Mouse (Mus musculus): Measurements from ENCODE around the gene Hs3st3a1. TPM values are rescaled to one million over a fixed set of nuclear protein-coding genes. Genes with fewer than 3 reads are reported as not detected.

Gene Hs3st3a1
- polyA plus RNA-seq, 1 experiment from 2014 or later = 1.4 TPM

- 19% methylated on average over 3 of the region's 3 CpGs for WGBS
- Histone ChIP-seq H3K4me1 (replicated peaks) (peaks cover 24% of the 10 kb centered on the region), H3K9ac (no peak overlapping the region), H3K4me3 (no peak overlapping the region), H3K27me3 (peaks cover 29% of the 10 kb centered on the region), H3K27ac (replicated peaks) (no peak overlapping the region), H3K4me2 (no peak overlapping the region), H3K9me3 (no peaks in the 10 kb centered on the region), H3K36me3 (no peaks in the 10 kb centered on the region)
- ATAC-seq (ENCODE audit: low FRiP score, low read depth) = no peak
Measured at GRCm38 (mm10) chr11:64438909-64439308, 3.8 kb downstream of the Hs3st3a1 start.

- Histone ChIP-seq H3K9ac (no peak overlapping the region), H3K27me3 (peaks cover 28% of the 10 kb centered on the region), H3K9me3 (no peaks in the 10 kb centered on the region), H3K4me2 (peak overlapping the region; percentile 37), H3K27ac (replicated peaks) (no peak overlapping the region), H3K4me1 (replicated peaks) (0 out of 2 replicates have a peak, but pooled peaks cover 2% of the 10 kb centered on the region), H3K36me3 (no peaks in the 10 kb centered on the region), H3K4me3 (no peak overlapping the region)
- no peak for ATAC-seq (ENCODE audit: low FRiP score, low read depth)
- WGBS = 38% methylated on average over 8 of the region's 8 CpGs
Measured at GRCm38 (mm10) chr11:64442119-64442518, 7.0 kb downstream of the Hs3st3a1 start.

- H3K9me3 ChIP-seq = no peaks in the 10 kb centered on the region
- H3K27ac ChIP-seq (replicated peaks) = no peak overlapping the region
- H3K4me1 ChIP-seq (replicated peaks) = 0 out of 2 replicates have a peak, but pooled peaks cover 2% of the 10 kb centered on the region
- no peak overlapping the region for H3K9ac ChIP-seq
- no peaks in the 10 kb centered on the region for H3K36me3 ChIP-seq
- ATAC-seq (ENCODE audit: low FRiP score, low read depth) = no peak
- no peak overlapping the region for H3K4me3 ChIP-seq
- no peak overlapping the region for H3K4me2 ChIP-seq
- WGBS = 42% methylated on average over 3 of the region's 3 CpGs
- H3K27me3 ChIP-seq = peaks cover 27% of the 10 kb centered on the region
Measured at GRCm38 (mm10) chr11:64442701-64443100, 7.6 kb downstream of the Hs3st3a1 start.

GRCm38 (mm10) chr11:64445227-64445626 is 10.1 kb downstream of the Hs3st3a1 start:
- ATAC-seq (ENCODE audit: low FRiP score, low read depth) = no peak
- Histone ChIP-seq H3K36me3 (no peaks in the 10 kb centered on the region), H3K27ac (replicated peaks) (no peak overlapping the region), H3K27me3 (peaks cover 15% of the 10 kb centered on the region; the same call in 1 of the 2 replicates), H3K9me3 (no peaks in the 10 kb centered on the region), H3K4me3 (no peak overlapping the region), H3K9ac (no peak overlapping the region), H3K4me1 (replicated peaks) (0 out of 2 replicates have a peak, but pooled peaks cover 2% of the 10 kb centered on the region), H3K4me2 (no peak overlapping the region)
- WGBS = 94% methylated on average over 1 of the region's 1 CpGs

- ATAC-seq (ENCODE audit: low FRiP score, low read depth) = no peak
- Histone ChIP-seq H3K4me3 (no peak overlapping the region), H3K27ac (replicated peaks) (no peak overlapping the region), H3K4me2 (no peak overlapping the region), H3K4me1 (replicated peaks) (no peaks in the 10 kb centered on the region), H3K27me3 (peaks cover 5% of the 10 kb centered on the region; the same call in 1 of the 2 replicates), H3K9ac (no peak overlapping the region), H3K36me3 (no peaks in the 10 kb centered on the region), H3K9me3 (no peaks in the 10 kb centered on the region)
- WGBS = 58% methylated on average over 9 of the region's 9 CpGs
Measured at GRCm38 (mm10) chr11:64448586-64449315, 13.6 kb downstream of the Hs3st3a1 start.

- Histone ChIP-seq H3K27me3 (no peaks in the 10 kb centered on the region), H3K4me1 (replicated peaks) (no peaks in the 10 kb centered on the region), H3K36me3 (no peaks in the 10 kb centered on the region), H3K4me3 (no peak overlapping the region), H3K9me3 (no peaks in the 10 kb centered on the region), H3K9ac (no peak overlapping the region), H3K27ac (replicated peaks) (no peak overlapping the region), H3K4me2 (no peak overlapping the region)
- 81% methylated on average over 3 of the region's 3 CpGs for WGBS
- no peak for ATAC-seq (ENCODE audit: low FRiP score, low read depth)
Measured at GRCm38 (mm10) chr11:64461746-64462145, 26.6 kb downstream of the Hs3st3a1 start.

GRCm38 (mm10) chr11:64468737-64469136 is 33.6 kb downstream of the Hs3st3a1 start:
- no peaks in the 10 kb centered on the region for H3K9me3 ChIP-seq
- no peak overlapping the region for H3K9ac ChIP-seq
- no peaks in the 10 kb centered on the region for H3K27me3 ChIP-seq
- no peak for ATAC-seq (ENCODE audit: low FRiP score, low read depth)
- 86% methylated on average over 4 of the region's 4 CpGs for WGBS
- no peak overlapping the region for H3K27ac ChIP-seq (replicated peaks)
- H3K36me3 ChIP-seq = no peaks in the 10 kb centered on the region
- no peak overlapping the region for H3K4me2 ChIP-seq
- H3K4me3 ChIP-seq = no peak overlapping the region
- no peaks in the 10 kb centered on the region for H3K4me1 ChIP-seq (replicated peaks)

- H3K4me3 ChIP-seq = no peak overlapping the region
- no peaks in the 10 kb centered on the region for H3K9me3 ChIP-seq
- no peaks in the 10 kb centered on the region for H3K36me3 ChIP-seq
- H3K4me1 ChIP-seq (replicated peaks) = no peaks in the 10 kb centered on the region
- H3K4me2 ChIP-seq = no peak overlapping the region
- no peak overlapping the region for H3K27ac ChIP-seq (replicated peaks)
- ATAC-seq (ENCODE audit: low FRiP score, low read depth) = no peak
- no peaks in the 10 kb centered on the region for H3K27me3 ChIP-seq
- no peak overlapping the region for H3K9ac ChIP-seq
Measured at GRCm38 (mm10) chr11:64470689-64471088, 35.6 kb downstream of the Hs3st3a1 start.

GRCm38 (mm10) chr11:64473679-64474078 is 38.5 kb downstream of the Hs3st3a1 start:
- Histone ChIP-seq H3K27ac (replicated peaks) (no peak overlapping the region), H3K4me1 (replicated peaks) (no peaks in the 10 kb centered on the region), H3K36me3 (no peaks in the 10 kb centered on the region), H3K4me2 (no peak overlapping the region), H3K4me3 (no peak overlapping the region), H3K9me3 (no peaks in the 10 kb centered on the region), H3K9ac (no peak overlapping the region), H3K27me3 (no peaks in the 10 kb centered on the region)
- WGBS = 90% methylated on average over 3 of the region's 3 CpGs
- no peak for ATAC-seq (ENCODE audit: low FRiP score, low read depth)

GRCm38 (mm10) chr11:64481445-64481844 is 46.3 kb downstream of the Hs3st3a1 start:
- H3K36me3 ChIP-seq = no peaks in the 10 kb centered on the region
- H3K9me3 ChIP-seq = no peaks in the 10 kb centered on the region
- ATAC-seq (ENCODE audit: low FRiP score, low read depth) = no peak
- H3K27me3 ChIP-seq = no peaks in the 10 kb centered on the region
- H3K9ac ChIP-seq = no peak overlapping the region
- WGBS = 89% methylated on average over 3 of the region's 3 CpGs
- H3K4me3 ChIP-seq = no peak overlapping the region
- H3K4me2 ChIP-seq = no peak overlapping the region
- H3K4me1 ChIP-seq (replicated peaks) = 0 out of 2 replicates have a peak, but pooled peaks cover 4% of the 10 kb centered on the region
- no peak overlapping the region for H3K27ac ChIP-seq (replicated peaks)

- Histone ChIP-seq H3K4me1 (replicated peaks) (peaks cover 26% of the 10 kb centered on the region), H3K9ac (no peak overlapping the region), H3K9me3 (no peaks in the 10 kb centered on the region), H3K4me3 (no peak overlapping the region), H3K4me2 (peak overlapping the region; percentile 3; the same call in 1 of the 2 replicates), H3K27ac (replicated peaks) (peak overlapping the region; percentile 75), H3K36me3 (no peaks in the 10 kb centered on the region), H3K27me3 (no peaks in the 10 kb centered on the region)
- 16% methylated on average over 9 of the region's 9 CpGs for WGBS
- ATAC-seq (ENCODE audit: low FRiP score, low read depth) = peak; percentile 78
Measured at GRCm38 (mm10) chr11:64489587-64490433, 54.7 kb downstream of the Hs3st3a1 start.

- ATAC-seq (ENCODE audit: low FRiP score, low read depth) = no peak
- no peaks in the 10 kb centered on the region for H3K36me3 ChIP-seq
- H3K4me2 ChIP-seq = no peak overlapping the region
- no peaks in the 10 kb centered on the region for H3K27me3 ChIP-seq
- WGBS = 38% methylated on average over 2 of the region's 2 CpGs
- no peak overlapping the region for H3K9ac ChIP-seq
- no peak overlapping the region for H3K4me3 ChIP-seq
- H3K27ac ChIP-seq (replicated peaks) = no peak overlapping the region
- peaks cover 11% of the 10 kb centered on the region for H3K4me1 ChIP-seq (replicated peaks)
- no peaks in the 10 kb centered on the region for H3K9me3 ChIP-seq
Measured at GRCm38 (mm10) chr11:64494448-64494847, 59.3 kb downstream of the Hs3st3a1 start.

Data from hindbrain, embryonic 15.5 days (tissue).